Mouse (Mus musculus): ENCODE data around the gene Ifitm10. TPM values are rescaled to one million over a fixed set of nuclear protein-coding genes. Genes with fewer than 3 reads are reported as not detected.
A peak's percentile ranks its signal among the peaks of the same experiment; 100 is the strongest.

Gene Ifitm10
- total RNA-seq, 1 experiment = 0.71 TPM

DNA sequence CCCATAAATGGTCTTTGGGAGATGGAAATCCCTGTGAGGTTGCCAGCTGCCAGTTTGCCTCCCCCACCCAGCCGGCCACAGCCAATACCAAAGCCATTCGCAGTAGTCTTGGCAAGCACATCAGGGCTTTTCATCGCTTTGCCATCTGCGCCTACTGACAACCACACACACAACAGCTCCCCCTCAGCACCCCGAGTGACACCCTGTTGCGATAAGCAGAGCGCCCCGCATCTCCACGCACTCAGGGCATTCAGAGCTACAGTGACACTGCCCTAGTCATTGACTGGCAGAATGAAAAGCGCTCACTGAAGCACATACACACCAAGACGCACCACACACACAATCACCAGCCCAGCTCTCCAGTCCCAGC lies 2.2 kb downstream of the Ifitm10 start:
- DNase-seq (ENCODE audit: low read depth, low spot score) = no peak
- TF ChIP-seq MAFK (IDR thresholded peaks at IDR 0.05; ENCODE audit: insufficient read depth, low read depth, low read length) (no peak), ZC3H11A (IDR thresholded peaks at IDR 0.05; ENCODE audit: borderline replicate concordance, low read depth, low read length) (no peak), CHD2 (IDR thresholded peaks at IDR 0.05; ENCODE audit: low read depth, low read length) (no peak), HCFC1 (IDR thresholded peaks at IDR 0.05; ENCODE audit: borderline replicate concordance, insufficient read depth, low read length) (no peak), ZNF384 (IDR thresholded peaks at IDR 0.05; ENCODE audit: low read depth, low read length) (no peak)
- Histone ChIP-seq H3K36me3 (ENCODE audit: control insufficient read depth, insufficient read depth, low read length, poor library complexity, severe bottlenecking) (peaks cover 7% of the 10 kb centered on the region; the same call in 1 of the 2 replicates), H3K9me3 (ENCODE audit: control insufficient read depth, insufficient read depth, low read depth, low read length) (no peaks in the 10 kb centered on the region), H3K9ac (ENCODE audit: insufficient read depth, low read depth, low read length, poor library complexity, severe bottlenecking) (no peak overlapping the region), H3K4me1 (ENCODE audit: control insufficient read depth in 2 of 2, insufficient read depth in 2 of 2, low read length in 2 of 2, poor library complexity in 1 of 2) (peaks cover 0 to 8% of the 10 kb centered on the region in 2 experiments; a peak in 2 of 4 replicates), H3K27ac (ENCODE audit: insufficient read depth, low read depth, low read length, poor library complexity, severe bottlenecking) (no peak overlapping the region), H3K4me3 (ENCODE audit: insufficient read depth in 1 of 2, low read depth in 1 of 2, low read length in 2 of 2, poor library complexity in 1 of 2, severe bottlenecking in 1 of 2) (peak overlapping the region; percentile 65 to 70; a peak in 3 of 4 replicates)
- in situ Hi-C loops (cut with MboI; ENCODE audit: low sequenced_read_pairs in 2 of 2, unreplicated experiment in 2 of 2) = no loop called here

GRCm38 (mm10) chr7:142370937-142371336 lies 2.6 kb downstream of the Ifitm10 start:
- H3K36me3 ChIP-seq (ENCODE audit: control insufficient read depth, insufficient read depth, low read length, poor library complexity, severe bottlenecking) = peaks cover 3% of the 10 kb centered on the region; the same call in 1 of the 2 replicates
- in situ Hi-C loops (cut with MboI; ENCODE audit: low sequenced_read_pairs in 2 of 2, unreplicated experiment in 2 of 2) = no loop called here
- no peak overlapping the region for H3K9ac ChIP-seq (ENCODE audit: insufficient read depth, low read depth, low read length, poor library complexity, severe bottlenecking)
- H3K9me3 ChIP-seq (ENCODE audit: control insufficient read depth, insufficient read depth, low read depth, low read length) = no peaks in the 10 kb centered on the region
- no peak for TF ChIP-seq HCFC1 (IDR thresholded peaks at IDR 0.05; ENCODE audit: borderline replicate concordance, insufficient read depth, low read length)
- TF ChIP-seq MAFK (IDR thresholded peaks at IDR 0.05; ENCODE audit: insufficient read depth, low read depth, low read length) = no peak
- H3K27ac ChIP-seq (ENCODE audit: insufficient read depth, low read depth, low read length, poor library complexity, severe bottlenecking) = no peak overlapping the region
- no peak for DNase-seq (ENCODE audit: low read depth, low spot score)
- H3K4me1 ChIP-seq (ENCODE audit: control insufficient read depth in 2 of 2, insufficient read depth in 2 of 2, low read length in 2 of 2, poor library complexity in 1 of 2) = peaks cover 0 to 8% of the 10 kb centered on the region in 2 experiments; a peak in 2 of 4 replicates
- H3K4me3 ChIP-seq (ENCODE audit: insufficient read depth in 1 of 2, low read depth in 1 of 2, low read length in 2 of 2, poor library complexity in 1 of 2, severe bottlenecking in 1 of 2) = no peak overlapping the region; a peak in 1 of 4 replicates

GRCm38 (mm10) chr7:142369820-142370219 lies 3.7 kb downstream of the Ifitm10 start:
- Histone ChIP-seq H3K36me3 (ENCODE audit: control insufficient read depth, insufficient read depth, low read length, poor library complexity, severe bottlenecking) (no peaks in the 10 kb centered on the region), H3K4me1 (ENCODE audit: control insufficient read depth in 2 of 2, insufficient read depth in 2 of 2, low read length in 2 of 2, poor library complexity in 1 of 2) (peaks cover 0 to 8% of the 10 kb centered on the region in 2 experiments; a peak in 2 of 4 replicates), H3K9ac (ENCODE audit: insufficient read depth, low read depth, low read length, poor library complexity, severe bottlenecking) (no peak overlapping the region), H3K4me3 (ENCODE audit: insufficient read depth in 1 of 2, low read depth in 1 of 2, low read length in 2 of 2, poor library complexity in 1 of 2, severe bottlenecking in 1 of 2) (no peak overlapping the region), H3K9me3 (ENCODE audit: control insufficient read depth, insufficient read depth, low read depth, low read length) (no peaks in the 10 kb centered on the region), H3K27ac (ENCODE audit: insufficient read depth, low read depth, low read length, poor library complexity, severe bottlenecking) (no peak overlapping the region)
- no peak for DNase-seq (ENCODE audit: low read depth, low spot score)
- in situ Hi-C loops (cut with MboI; ENCODE audit: low sequenced_read_pairs in 2 of 2, unreplicated experiment in 2 of 2) = no loop called here
- TF ChIP-seq HCFC1 (IDR thresholded peaks at IDR 0.05; ENCODE audit: borderline replicate concordance, insufficient read depth, low read length) = no peak
- TF ChIP-seq ZNF384 (IDR thresholded peaks at IDR 0.05; ENCODE audit: low read depth, low read length) = no peak
- no peak for TF ChIP-seq MAFK (IDR thresholded peaks at IDR 0.05; ENCODE audit: insufficient read depth, low read depth, low read length)
- no peak for TF ChIP-seq ZC3H11A (IDR thresholded peaks at IDR 0.05; ENCODE audit: borderline replicate concordance, low read depth, low read length)
- TF ChIP-seq CHD2 (IDR thresholded peaks at IDR 0.05; ENCODE audit: low read depth, low read length) = no peak

DNA sequence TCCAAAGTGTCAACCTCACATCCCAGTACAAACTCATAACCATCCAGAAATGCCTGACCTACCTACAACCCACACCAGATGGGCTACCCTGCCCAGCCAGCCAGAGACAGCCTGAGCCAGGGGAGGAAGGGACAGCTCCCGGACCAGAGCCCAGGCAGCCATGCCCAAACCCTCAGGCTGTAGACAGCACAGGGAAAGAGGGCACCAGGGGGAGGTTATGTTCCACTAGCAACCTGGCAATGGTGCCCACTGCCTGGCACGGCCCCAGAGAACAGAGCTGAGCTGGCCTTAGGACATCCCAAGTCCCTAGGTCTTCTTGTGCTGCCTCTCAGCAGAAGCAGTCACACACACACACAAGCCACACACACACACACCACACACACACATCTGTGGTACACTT lies 4.7 kb downstream of the Ifitm10 start:
- Histone ChIP-seq H3K9ac (ENCODE audit: insufficient read depth, low read depth, low read length, poor library complexity, severe bottlenecking) (no peak overlapping the region), H3K4me1 (ENCODE audit: control insufficient read depth in 2 of 2, insufficient read depth in 2 of 2, low read length in 2 of 2, poor library complexity in 1 of 2) (peaks cover 0 to 2% of the 10 kb centered on the region in 2 experiments; a peak in 2 of 4 replicates), H3K9me3 (ENCODE audit: control insufficient read depth, insufficient read depth, low read depth, low read length) (no peaks in the 10 kb centered on the region), H3K36me3 (ENCODE audit: control insufficient read depth, insufficient read depth, low read length, poor library complexity, severe bottlenecking) (no peaks in the 10 kb centered on the region), H3K27ac (ENCODE audit: insufficient read depth, low read depth, low read length, poor library complexity, severe bottlenecking) (no peak overlapping the region), H3K4me3 (ENCODE audit: insufficient read depth in 1 of 2, low read depth in 1 of 2, low read length in 2 of 2, poor library complexity in 1 of 2, severe bottlenecking in 1 of 2) (no peak overlapping the region)
- TF ChIP-seq ZNF384 (IDR thresholded peaks at IDR 0.05; ENCODE audit: low read depth, low read length) (no peak), ZC3H11A (IDR thresholded peaks at IDR 0.05; ENCODE audit: borderline replicate concordance, low read depth, low read length) (no peak), MAFK (IDR thresholded peaks at IDR 0.05; ENCODE audit: insufficient read depth, low read depth, low read length) (no peak), HCFC1 (IDR thresholded peaks at IDR 0.05; ENCODE audit: borderline replicate concordance, insufficient read depth, low read length) (no peak), CHD2 (IDR thresholded peaks at IDR 0.05; ENCODE audit: low read depth, low read length) (no peak)
- DNase-seq (ENCODE audit: low read depth, low spot score) = no peak
- in situ Hi-C loops (cut with MboI; ENCODE audit: low sequenced_read_pairs in 2 of 2, unreplicated experiment in 2 of 2) = no loop called here

DNA sequence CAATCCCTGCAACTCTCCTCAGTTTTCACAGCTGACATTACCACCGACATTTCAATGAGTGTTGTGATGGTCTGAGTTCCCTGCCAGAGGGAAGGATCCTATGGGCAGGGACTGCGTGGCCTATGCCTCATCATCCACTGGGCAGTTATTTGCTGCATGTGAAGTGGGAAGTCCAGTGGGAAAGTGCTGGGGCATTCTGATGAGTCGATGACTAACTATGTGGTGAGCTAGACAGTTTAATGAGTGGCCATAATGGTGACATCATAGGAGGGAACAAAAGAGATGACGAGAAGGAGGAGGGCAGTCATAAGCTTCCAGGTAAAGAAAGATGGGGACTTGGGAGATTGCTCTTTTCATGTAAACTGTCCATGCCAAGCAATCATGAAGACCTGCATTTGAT lies 10.4 kb downstream of the Ifitm10 start:
- no peak overlapping the region for H3K4me3 ChIP-seq (ENCODE audit: insufficient read depth in 1 of 2, low read depth in 1 of 2, low read length in 2 of 2, poor library complexity in 1 of 2, severe bottlenecking in 1 of 2)
- no peaks in the 10 kb centered on the region for H3K36me3 ChIP-seq (ENCODE audit: control insufficient read depth, insufficient read depth, low read length, poor library complexity, severe bottlenecking)
- H3K4me1 ChIP-seq (ENCODE audit: control insufficient read depth in 2 of 2, insufficient read depth in 2 of 2, low read length in 2 of 2, poor library complexity in 1 of 2) = no peaks in the 10 kb centered on the region
- DNase-seq (ENCODE audit: low read depth, low spot score) = no peak
- no peak overlapping the region for H3K9ac ChIP-seq (ENCODE audit: insufficient read depth, low read depth, low read length, poor library complexity, severe bottlenecking)
- TF ChIP-seq CHD2 (IDR thresholded peaks at IDR 0.05; ENCODE audit: low read depth, low read length) = no peak
- TF ChIP-seq ZC3H11A (IDR thresholded peaks at IDR 0.05; ENCODE audit: borderline replicate concordance, low read depth, low read length) = no peak
- no peaks in the 10 kb centered on the region for H3K9me3 ChIP-seq (ENCODE audit: control insufficient read depth, insufficient read depth, low read depth, low read length)
- H3K27ac ChIP-seq (ENCODE audit: insufficient read depth, low read depth, low read length, poor library complexity, severe bottlenecking) = no peak overlapping the region
- in situ Hi-C loops (cut with MboI; ENCODE audit: low sequenced_read_pairs in 2 of 2, unreplicated experiment in 2 of 2) = no loop called here
